Mouse (Mus musculus) right cerebral cortex, postnatal 36 days (tissue): ENCODE data around the gene Ccnl2.

Source experiments
- DNase-seq, 2 experiments: peaks; one replicate each; pipeline ENCODE4 v3.0.0; 2022; ENCODE audit warnings: low spot score in 2 of 2, mixed read lengths in 1 of 2

Gene Ccnl2

GRCm38 (mm10) chr4:155863001-155863400, 50.7 kb downstream of the Ccnl2 start, which contains the start of gene Tas1r3:
TSS of gene Tas1r3 (minus strand) at chr4:155863362.
- no peak for DNase-seq

- no peak for DNase-seq
These were observed 56.5 kb downstream of the Ccnl2 start for GRCm38 (mm10) chr4:155868614-155869298.

DNA sequence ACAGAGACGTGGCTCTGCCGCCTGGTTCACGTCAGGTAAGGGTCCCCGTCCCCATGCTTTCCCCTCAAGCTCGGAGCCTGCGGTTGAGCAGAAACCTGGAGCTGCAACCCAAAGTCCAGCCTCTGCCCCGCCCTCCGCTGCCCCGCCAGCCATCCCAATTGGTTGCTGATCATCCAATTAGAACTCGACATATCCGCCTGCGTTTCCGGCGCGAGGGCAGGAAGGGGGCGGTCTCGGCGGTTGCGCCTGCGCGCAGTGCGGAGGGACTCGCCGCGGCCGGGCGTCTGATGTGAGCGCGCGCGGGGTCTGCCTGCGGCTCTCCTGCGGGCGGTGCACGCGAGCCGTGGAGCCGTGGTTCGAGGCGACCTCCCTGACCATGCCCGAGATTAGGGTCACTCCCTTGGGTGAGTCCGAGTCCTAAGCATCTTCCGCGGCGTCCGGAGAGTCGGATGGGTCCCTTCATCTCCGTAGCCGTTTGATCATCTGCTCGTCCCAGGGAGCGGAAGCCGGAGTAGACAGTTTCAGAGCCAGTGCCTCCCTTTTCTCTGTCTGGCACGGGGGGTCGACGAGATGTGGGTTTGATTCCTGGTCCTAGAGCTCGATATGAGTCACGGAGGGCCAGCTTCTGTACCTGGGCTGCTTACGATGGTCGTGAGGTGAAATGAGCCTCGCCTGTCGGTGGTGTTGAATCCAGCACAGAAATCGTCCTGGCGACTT, 57.2 kb downstream of the Ccnl2 start, which contains the start of the genes Cptp and Ints11:
Gene Cptp, minus strand, starts transcription at position 124 of the 717 bp plus-strand sequence.
Gene Ints11, plus strand, starts transcription at position 230 of the 717 bp plus-strand sequence.
- peak; percentile 94 for DNase-seq

DNA sequence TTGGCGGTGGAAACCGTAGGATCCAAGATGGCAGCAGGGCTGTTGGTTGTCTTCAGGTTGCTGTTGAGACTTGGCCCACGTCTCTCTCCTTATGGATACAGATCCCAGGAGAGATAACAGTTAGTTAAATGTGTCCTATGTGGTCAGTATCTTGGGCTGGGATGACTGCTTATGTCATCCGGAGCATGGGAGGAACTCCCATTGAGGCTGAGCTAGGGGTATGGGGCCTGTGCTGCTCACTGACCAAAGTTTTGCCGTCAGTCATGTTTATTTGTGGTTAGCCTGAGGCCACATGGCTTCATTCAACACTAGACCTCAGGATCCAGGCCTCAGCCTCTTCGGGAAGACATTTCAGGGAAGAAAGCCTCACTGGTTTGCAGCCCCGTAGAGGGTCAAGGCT, 59.1 kb downstream of the Ccnl2 start:
- DNase-seq: no peak
